Mouse (Mus musculus): ENCODE data around the gene Slc9a6. TPM values are rescaled to one million over a fixed set of nuclear protein-coding genes. Genes with fewer than 3 reads are reported as not detected.

The Slc9a6 gene
- polyA plus RNA-seq, 1 experiment from 2014 or later, result 12.4 TPM

- H3K36me3 ChIP-seq (ENCODE audit: control insufficient read depth, insufficient read depth, low read length), result no peaks in the 10 kb centered on the region
- no peak for ATAC-seq (ENCODE audit: insufficient number of reproducible peaks, insufficient read depth, low FRiP score, low read depth)
- peak overlapping the region; percentile 48 for H3K4me2 ChIP-seq (replicated peaks; ENCODE audit: low read depth, low read length)
- no peaks in the 10 kb centered on the region for H3K27me3 ChIP-seq (ENCODE audit: control insufficient read depth, insufficient read depth, low read length)
- peak overlapping the region; percentile 53 for H3K9ac ChIP-seq (replicated peaks; ENCODE audit: low read depth, low read length)
- no peaks in the 10 kb centered on the region for H3K4me1 ChIP-seq (ENCODE audit: control insufficient read depth, insufficient read depth, low read length)
- H3K4me3 ChIP-seq (ENCODE audit: low read depth, low read length), result peak overlapping the region; percentile 51
- peak overlapping the region; percentile 27; the same call in 1 of the 2 replicates for H3K27ac ChIP-seq (ENCODE audit: low read length)
- 19% methylated on average over 13 of the region's 13 CpGs for WGBS
- H3K9me3 ChIP-seq (ENCODE audit: control insufficient read depth, low read depth, low read length), result no peaks in the 10 kb centered on the region
These were observed 749 bp downstream of the Slc9a6 start for GRCm38 (mm10) chrX:56610318-56610694.

GRCm38 (mm10) chrX:56615236-56615635 is 5.7 kb downstream of the Slc9a6 start:
- H3K4me1 ChIP-seq (ENCODE audit: control insufficient read depth, insufficient read depth, low read length), result no peaks in the 10 kb centered on the region
- no peak overlapping the region for H3K4me3 ChIP-seq (ENCODE audit: low read depth, low read length)
- H3K9ac ChIP-seq (replicated peaks; ENCODE audit: low read depth, low read length), result no peak overlapping the region
- H3K4me2 ChIP-seq (replicated peaks; ENCODE audit: low read depth, low read length), result no peak overlapping the region
- H3K27me3 ChIP-seq (ENCODE audit: control insufficient read depth, insufficient read depth, low read length), result no peaks in the 10 kb centered on the region
- no peak overlapping the region for H3K27ac ChIP-seq (ENCODE audit: low read length)
- no peaks in the 10 kb centered on the region for H3K36me3 ChIP-seq (ENCODE audit: control insufficient read depth, insufficient read depth, low read length)
- H3K9me3 ChIP-seq (ENCODE audit: control insufficient read depth, low read depth, low read length), result no peaks in the 10 kb centered on the region
- ATAC-seq (ENCODE audit: insufficient number of reproducible peaks, insufficient read depth, low FRiP score, low read depth), result no peak
- WGBS, result 88% methylated on average over 2 of the region's 2 CpGs

- Histone ChIP-seq H3K9me3 (ENCODE audit: control insufficient read depth, low read depth, low read length) (no peaks in the 10 kb centered on the region), H3K36me3 (ENCODE audit: control insufficient read depth, insufficient read depth, low read length) (no peaks in the 10 kb centered on the region), H3K27ac (ENCODE audit: low read length) (no peak overlapping the region), H3K4me2 (replicated peaks; ENCODE audit: low read depth, low read length) (no peak overlapping the region), H3K4me3 (ENCODE audit: low read depth, low read length) (no peak overlapping the region), H3K4me1 (ENCODE audit: control insufficient read depth, insufficient read depth, low read length) (no peaks in the 10 kb centered on the region), H3K9ac (replicated peaks; ENCODE audit: low read depth, low read length) (no peak overlapping the region), H3K27me3 (ENCODE audit: control insufficient read depth, insufficient read depth, low read length) (no peaks in the 10 kb centered on the region)
- 87% methylated on average over 5 of the region's 5 CpGs for WGBS
- ATAC-seq (ENCODE audit: insufficient number of reproducible peaks, insufficient read depth, low FRiP score, low read depth), result no peak
These were observed 26.6 kb downstream of the Slc9a6 start for GRCm38 (mm10) chrX:56636185-56636584.

- Histone ChIP-seq H3K27me3 (ENCODE audit: control insufficient read depth, insufficient read depth, low read length) (no peaks in the 10 kb centered on the region), H3K4me3 (ENCODE audit: low read depth, low read length) (no peak overlapping the region), H3K9me3 (ENCODE audit: control insufficient read depth, low read depth, low read length) (no peaks in the 10 kb centered on the region), H3K9ac (replicated peaks; ENCODE audit: low read depth, low read length) (no peak overlapping the region), H3K4me1 (ENCODE audit: control insufficient read depth, insufficient read depth, low read length) (no peaks in the 10 kb centered on the region), H3K27ac (ENCODE audit: low read length) (no peak overlapping the region), H3K36me3 (ENCODE audit: control insufficient read depth, insufficient read depth, low read length) (no peaks in the 10 kb centered on the region), H3K4me2 (replicated peaks; ENCODE audit: low read depth, low read length) (no peak overlapping the region)
- no peak for ATAC-seq (ENCODE audit: insufficient number of reproducible peaks, insufficient read depth, low FRiP score, low read depth)
- WGBS, result 11% methylated on average over 1 of the region's 1 CpGs
These were observed 30.5 kb downstream of the Slc9a6 start for GRCm38 (mm10) chrX:56640066-56640465.

GRCm38 (mm10) chrX:56649549-56650354 is 40.2 kb downstream of the Slc9a6 start:
- Histone ChIP-seq H3K4me2 (replicated peaks; ENCODE audit: low read depth, low read length) (no peak overlapping the region), H3K27ac (ENCODE audit: low read length) (no peak overlapping the region), H3K36me3 (ENCODE audit: control insufficient read depth, insufficient read depth, low read length) (no peaks in the 10 kb centered on the region), H3K4me1 (ENCODE audit: control insufficient read depth, insufficient read depth, low read length) (no peaks in the 10 kb centered on the region), H3K27me3 (ENCODE audit: control insufficient read depth, insufficient read depth, low read length) (no peaks in the 10 kb centered on the region), H3K9ac (replicated peaks; ENCODE audit: low read depth, low read length) (no peak overlapping the region), H3K4me3 (ENCODE audit: low read depth, low read length) (no peak overlapping the region), H3K9me3 (ENCODE audit: control insufficient read depth, low read depth, low read length) (no peaks in the 10 kb centered on the region)
- 65% methylated on average over 7 of the region's 7 CpGs for WGBS
- no peak for ATAC-seq (ENCODE audit: insufficient number of reproducible peaks, insufficient read depth, low FRiP score, low read depth)

GRCm38 (mm10) chrX:56650355-56650652 is 40.7 kb downstream of the Slc9a6 start:
- 75% methylated on average over 2 of the region's 2 CpGs for WGBS
- H3K9ac ChIP-seq (replicated peaks; ENCODE audit: low read depth, low read length), result no peak overlapping the region
- no peak for ATAC-seq (ENCODE audit: insufficient number of reproducible peaks, insufficient read depth, low FRiP score, low read depth)
- no peak overlapping the region for H3K27ac ChIP-seq (ENCODE audit: low read length)
- H3K4me3 ChIP-seq (ENCODE audit: low read depth, low read length), result no peak overlapping the region
- H3K9me3 ChIP-seq (ENCODE audit: control insufficient read depth, low read depth, low read length), result no peaks in the 10 kb centered on the region
- H3K4me1 ChIP-seq (ENCODE audit: control insufficient read depth, insufficient read depth, low read length), result no peaks in the 10 kb centered on the region
- H3K36me3 ChIP-seq (ENCODE audit: control insufficient read depth, insufficient read depth, low read length), result no peaks in the 10 kb centered on the region
- no peak overlapping the region for H3K4me2 ChIP-seq (replicated peaks; ENCODE audit: low read depth, low read length)
- no peaks in the 10 kb centered on the region for H3K27me3 ChIP-seq (ENCODE audit: control insufficient read depth, insufficient read depth, low read length)

- Histone ChIP-seq H3K27me3 (ENCODE audit: control insufficient read depth, insufficient read depth, low read length) (no peaks in the 10 kb centered on the region), H3K9ac (replicated peaks; ENCODE audit: low read depth, low read length) (no peak overlapping the region), H3K4me3 (ENCODE audit: low read depth, low read length) (no peak overlapping the region), H3K4me2 (replicated peaks; ENCODE audit: low read depth, low read length) (no peak overlapping the region), H3K36me3 (ENCODE audit: control insufficient read depth, insufficient read depth, low read length) (no peaks in the 10 kb centered on the region), H3K27ac (ENCODE audit: low read length) (no peak overlapping the region), H3K9me3 (ENCODE audit: control insufficient read depth, low read depth, low read length) (no peaks in the 10 kb centered on the region), H3K4me1 (ENCODE audit: control insufficient read depth, insufficient read depth, low read length) (no peaks in the 10 kb centered on the region)
- 67% methylated on average over 6 of the region's 6 CpGs for WGBS
- ATAC-seq (ENCODE audit: insufficient number of reproducible peaks, insufficient read depth, low FRiP score, low read depth), result no peak
These were observed 41.3 kb downstream of the Slc9a6 start for GRCm38 (mm10) chrX:56650885-56651284.

- Histone ChIP-seq H3K9me3 (ENCODE audit: control insufficient read depth, low read depth, low read length) (no peaks in the 10 kb centered on the region), H3K4me3 (ENCODE audit: low read depth, low read length) (no peak overlapping the region), H3K27ac (ENCODE audit: low read length) (no peak overlapping the region), H3K4me1 (ENCODE audit: control insufficient read depth, insufficient read depth, low read length) (no peaks in the 10 kb centered on the region), H3K4me2 (replicated peaks; ENCODE audit: low read depth, low read length) (no peak overlapping the region), H3K27me3 (ENCODE audit: control insufficient read depth, insufficient read depth, low read length) (no peaks in the 10 kb centered on the region), H3K36me3 (ENCODE audit: control insufficient read depth, insufficient read depth, low read length) (no peaks in the 10 kb centered on the region), H3K9ac (replicated peaks; ENCODE audit: low read depth, low read length) (no peak overlapping the region)
- 60% methylated on average over 7 of the region's 7 CpGs for WGBS
- no peak for ATAC-seq (ENCODE audit: insufficient number of reproducible peaks, insufficient read depth, low FRiP score, low read depth)
These were observed 42.2 kb downstream of the Slc9a6 start for GRCm38 (mm10) chrX:56651738-56652137.

- Histone ChIP-seq H3K27ac (ENCODE audit: low read length) (no peak overlapping the region), H3K36me3 (ENCODE audit: control insufficient read depth, insufficient read depth, low read length) (no peaks in the 10 kb centered on the region), H3K9ac (replicated peaks; ENCODE audit: low read depth, low read length) (no peak overlapping the region), H3K9me3 (ENCODE audit: control insufficient read depth, low read depth, low read length) (no peaks in the 10 kb centered on the region), H3K4me2 (replicated peaks; ENCODE audit: low read depth, low read length) (no peak overlapping the region), H3K4me1 (ENCODE audit: control insufficient read depth, insufficient read depth, low read length) (no peaks in the 10 kb centered on the region), H3K4me3 (ENCODE audit: low read depth, low read length) (no peak overlapping the region), H3K27me3 (ENCODE audit: control insufficient read depth, insufficient read depth, low read length) (no peaks in the 10 kb centered on the region)
- 54% methylated on average over 2 of the region's 2 CpGs for WGBS
- no peak for ATAC-seq (ENCODE audit: insufficient number of reproducible peaks, insufficient read depth, low FRiP score, low read depth)
These were observed 46.1 kb downstream of the Slc9a6 start for GRCm38 (mm10) chrX:56655686-56656085.

Data from stomach, embryonic 14.5 days (tissue).